Mouse (Mus musculus) monocyte, adult 59 days (primary cell): ENCODE data around the gene Milr1. TPM values are rescaled to one million over a fixed set of nuclear protein-coding genes. Genes with fewer than 3 reads are reported as not detected.

ENCODE experiments used
- total RNA-seq, 2 experiments: library from RNA; stranded (reverse); gene quantifications; one replicate each; pipeline ENCODE4 v1.2.4; 2023

The Milr1 gene
- total RNA-seq = 10 to 100 TPM; 69.5 to 79.7 TPM

DNA sequence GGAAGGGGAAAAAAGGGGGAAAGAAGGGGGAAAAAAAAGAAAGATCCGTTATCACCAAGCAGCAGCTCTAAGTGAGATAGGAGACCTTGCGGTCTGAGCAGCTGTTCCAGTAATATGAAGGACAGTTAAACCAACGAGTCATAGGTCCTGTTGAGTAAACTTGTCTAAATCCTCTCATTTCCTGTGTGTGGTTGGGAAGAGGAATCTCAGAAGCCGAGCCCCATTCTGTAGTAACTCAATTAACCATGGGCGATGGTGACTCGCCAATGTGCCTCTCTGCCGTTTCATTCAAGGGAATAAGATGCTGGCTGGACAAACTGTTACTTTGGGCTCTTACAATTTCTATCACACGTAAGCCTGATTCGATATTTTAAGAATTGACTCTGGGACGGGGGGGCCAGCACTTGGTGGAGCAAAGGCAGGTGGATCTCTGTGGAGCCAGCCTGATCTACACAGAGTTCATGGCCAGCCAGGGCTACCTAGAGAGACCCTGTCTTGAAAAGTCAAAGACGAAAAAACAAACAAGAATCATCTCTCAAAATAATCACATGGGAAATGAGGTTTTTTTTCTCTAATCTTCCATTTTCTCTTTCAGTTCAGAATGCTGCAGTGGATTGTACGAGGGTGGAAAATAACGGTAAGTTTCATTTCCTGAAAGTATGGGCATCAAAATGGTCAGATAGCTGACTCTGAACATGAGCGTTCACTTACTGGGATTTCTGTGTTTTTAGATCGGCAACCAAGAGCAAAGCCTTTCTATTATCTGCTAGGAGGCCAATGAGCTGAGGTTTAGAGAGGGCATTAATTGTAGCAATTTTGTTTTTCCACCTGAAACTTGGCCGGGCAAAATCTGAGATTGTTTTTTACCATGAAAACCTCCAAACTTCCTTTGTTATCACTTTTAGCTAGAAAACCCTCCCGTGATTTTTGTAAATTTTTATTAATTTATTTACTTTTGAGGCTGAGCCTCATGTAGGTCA, at the start of gene Milr1:
Gene Milr1, plus strand, starts transcription at position 188 of the 980 bp plus-strand sequence.

DNA sequence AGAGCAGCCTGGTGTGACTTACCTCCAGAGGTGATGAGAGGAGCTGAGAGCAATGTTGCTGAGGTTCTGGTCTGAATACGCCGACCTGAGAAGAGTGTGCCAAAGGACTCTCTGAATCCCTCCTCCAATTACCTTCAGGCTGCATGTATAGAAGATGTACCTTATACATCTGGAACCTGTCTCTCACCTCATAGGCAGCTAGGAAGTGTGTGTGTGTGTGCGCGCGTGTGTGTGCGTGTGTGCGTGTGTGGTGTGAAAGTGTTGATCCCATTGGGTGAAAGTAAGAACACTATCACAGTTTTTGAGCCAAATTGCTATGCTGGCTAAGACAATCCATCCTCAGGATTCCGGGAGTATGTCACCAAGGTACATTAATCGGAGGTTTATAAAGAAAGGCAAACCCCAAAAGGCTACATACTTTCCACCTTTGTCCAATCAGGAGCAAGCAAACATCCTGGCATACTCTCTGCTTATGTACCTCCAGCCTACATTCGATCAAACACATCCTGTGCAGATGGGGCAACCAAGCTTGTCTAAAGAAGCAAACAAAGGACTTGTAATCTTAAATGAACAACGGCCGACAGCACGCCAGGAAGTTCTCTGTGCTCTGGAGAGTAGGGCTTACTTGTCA, 790 bp upstream of the Milr1 start, which contains the start of gene Pecam1:
Gene Pecam1, minus strand, starts transcription at position 508 of the 631 bp plus-strand sequence.

DNA sequence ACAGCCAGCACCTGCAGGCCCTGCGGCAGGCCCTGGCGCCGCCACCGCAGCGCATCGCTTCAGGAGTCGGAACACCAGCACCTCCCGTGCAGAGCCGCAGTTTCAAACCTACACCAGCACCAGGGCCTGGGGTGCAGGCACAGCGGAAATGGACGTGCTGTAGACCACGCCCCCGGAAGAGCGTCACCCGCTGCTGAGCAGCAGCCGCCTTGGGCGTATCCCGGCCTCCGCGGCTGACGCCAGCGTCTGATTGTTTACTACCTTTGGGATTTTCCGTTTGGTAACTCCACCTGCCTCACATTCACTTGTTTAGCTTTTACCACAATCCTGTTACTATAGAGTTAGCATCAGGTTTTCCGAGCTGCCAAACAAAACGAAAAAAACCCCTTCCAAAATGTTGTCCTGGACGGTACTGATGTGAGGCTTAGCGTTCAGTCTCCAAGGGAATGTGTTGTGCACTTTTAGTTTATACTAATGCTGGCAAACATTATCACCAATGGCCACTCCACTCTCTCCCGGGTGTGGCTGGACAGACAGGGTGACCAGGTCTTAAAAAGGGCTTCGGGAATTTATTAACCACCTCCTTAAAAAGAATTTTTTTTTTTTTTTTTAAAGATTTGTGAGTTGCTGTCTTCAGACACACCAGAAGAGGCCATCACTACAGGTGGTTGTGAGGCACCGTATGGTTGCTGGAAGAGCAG, 28.5 kb downstream of the Milr1 start, which contains the start of gene Polg2:
Gene Polg2, minus strand, starts transcription at position 150 of the 701 bp plus-strand sequence.

DNA sequence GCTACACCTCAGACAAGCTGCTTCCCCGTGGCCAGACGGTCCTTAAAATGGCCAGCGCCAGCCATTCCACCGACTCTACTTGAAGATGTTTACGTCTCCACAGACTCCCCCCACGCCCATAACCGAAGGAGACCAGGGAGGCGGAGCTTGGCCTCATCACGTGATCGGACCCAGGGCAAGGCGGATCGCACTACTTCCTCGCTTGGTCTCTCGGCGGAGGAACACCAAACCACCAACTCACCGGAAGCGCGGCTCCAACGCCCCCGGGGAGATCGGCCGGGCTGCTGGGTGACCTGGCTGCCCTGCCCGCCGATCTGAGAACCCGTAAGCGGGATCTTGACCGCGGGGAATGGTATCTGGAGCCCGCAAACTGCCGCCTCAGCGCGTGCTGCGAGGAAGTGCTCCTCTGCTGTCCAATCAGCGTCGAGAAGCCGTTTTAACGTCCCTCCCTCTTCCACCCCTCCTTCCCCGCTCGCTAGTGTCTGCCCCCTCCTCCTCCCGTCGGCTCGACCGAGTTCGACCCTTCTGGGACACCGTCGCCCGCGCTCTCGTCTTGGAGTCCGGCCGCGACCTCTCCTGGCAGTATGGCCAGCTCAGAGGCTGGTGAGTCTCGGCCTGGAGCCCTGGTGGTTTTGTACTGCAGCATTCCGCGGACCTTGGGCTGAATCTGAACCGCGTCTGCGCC, 37.9 kb downstream of the Milr1 start, which contains the start of the genes Ddx5 and Cep95:
Gene Ddx5, minus strand, starts transcription at position 411 of the 685 bp plus-strand sequence.
Gene Cep95, plus strand, starts transcription at position 478 of the 685 bp plus-strand sequence.

Other genes starting within 250 kb of the Milr1 start
- gene Tex2, start 137.8 kb upstream of the Milr1 start, total RNA-seq = 10 to 100 TPM; 42.6 to 47.0 TPM
- gene Pecam1, start 598 bp upstream of the Milr1 start, total RNA-seq = 10 to 100 TPM; 86.9 to 91.6 TPM
- 10 to 100 TPM; 29.8 to 30.4 TPM for gene Polg2, start 28.3 kb downstream of the Milr1 start, total RNA-seq
- 1,000 to 10,000 TPM; 1,769 to 1,832 TPM for gene Ddx5, start 38.0 kb downstream of the Milr1 start, total RNA-seq
- 10 to 100 TPM; 15.8 to 19.6 TPM for gene Cep95, start 38.0 kb downstream of the Milr1 start, total RNA-seq
- 10 to 100 TPM; 51.0 to 54.8 TPM for gene Smurf2, start 169.5 kb downstream of the Milr1 start, total RNA-seq
- 10 to 100 TPM; 73.0 to 78.7 TPM for gene Kpna2, start 248.3 kb downstream of the Milr1 start, total RNA-seq